ENCODE assay signal across 20 mouse cellular contexts in the genomic region with DNA sequence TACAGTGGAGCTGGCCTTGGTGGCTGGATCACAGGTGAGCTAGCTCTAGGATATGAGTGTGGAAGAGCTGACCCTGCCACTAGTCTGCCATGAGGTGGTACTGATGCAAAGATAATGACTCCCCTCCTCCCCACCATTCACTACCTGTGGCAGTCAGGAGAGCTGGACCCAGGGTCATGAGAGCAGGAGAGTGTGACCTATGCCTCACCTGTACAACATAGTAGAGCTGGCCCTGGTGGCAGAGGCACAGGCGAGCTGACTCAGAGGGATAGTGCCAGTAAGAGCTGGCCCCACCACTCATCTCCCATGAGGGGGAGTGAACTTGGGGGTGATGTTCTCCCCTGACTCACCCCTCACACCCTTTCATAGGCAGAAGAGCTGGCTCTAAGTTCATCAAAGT. TPM values are rescaled to one million over a fixed set of nuclear protein-coding genes. Genes with fewer than 3 reads are reported as not detected.
"Had no signal": no experiment of that assay in that cellular context is flagged by ENCODE, and none has a peak within 500 bp of the region (broad histone marks: within the 10 kb centered on the region; RNA-seq: fewer than 3 reads in every experiment).

No protein-coding gene starts in this region.

- H3K4me2 ChIP-seq: limb, embryonic 15.5 days; neural tube, embryonic 13.5 days had no signal

- DNase-seq: kidney, adult 18-20 months; kidney, postnatal 10 days; kidney, postnatal 4 days; lung, adult 18-20 months; lung, postnatal 36 days; right cerebral cortex, postnatal 14 days; thymus, postnatal 4 days had no signal

- ATAC-seq: inflammation-experienced regulatory T-cells, adult 6 months; lung, postnatal 0 days had no signal

- H3K9ac ChIP-seq: limb, embryonic 15.5 days; liver, embryonic 14.5 days; neural tube, embryonic 13.5 days had no signal

- H3K9me3 ChIP-seq: limb, embryonic 15.5 days; neural tube, embryonic 13.5 days had no signal

- H3K27me3 ChIP-seq: limb, embryonic 15.5 days; neural tube, embryonic 13.5 days had no signal

- H3K27ac ChIP-seq: layer of hippocampus, adult 2 months; limb, embryonic 15.5 days; liver, embryonic 14.5 days; neural tube, embryonic 13.5 days had no signal

- H3K4me3 ChIP-seq: layer of hippocampus, adult 2 months; limb, embryonic 15.5 days; neural tube, embryonic 13.5 days had no signal

- H3K4me1 ChIP-seq: limb, embryonic 15.5 days; neural tube, embryonic 13.5 days had no signal

- H3K36me3 ChIP-seq: limb, embryonic 15.5 days; neural tube, embryonic 13.5 days had no signal

RNA-seq across cellular contexts. Expression of a gene that starts 2.9 kb away (rescaled TPM):
- total RNA-seq: layer of hippocampus, adult 2 months; layer of hippocampus, postnatal 10 days; left cerebral cortex, postnatal 36 days; megakaryocyte progenitor cell, adult 5-6 weeks; monocyte, adult 5-6 weeks had no signal
- polyA plus RNA-seq: inflammation-experienced regulatory T-cells, adult 6 months; kidney, embryonic 14.5 days; liver, embryonic 14.5 days; lung, postnatal 0 days; neural tube, embryonic 13.5 days; spleen, adult 2 months; stomach, embryonic 16.5 days had no signal

RNA-seq across cellular contexts. Expression of a gene that starts 32.1 kb away (rescaled TPM):
- total RNA-seq: layer of hippocampus, adult 2 months; layer of hippocampus, postnatal 10 days; left cerebral cortex, postnatal 36 days; megakaryocyte progenitor cell, adult 5-6 weeks; monocyte, adult 5-6 weeks had no signal
- polyA plus RNA-seq: inflammation-experienced regulatory T-cells, adult 6 months; kidney, embryonic 14.5 days; limb, embryonic 15.5 days; liver, embryonic 14.5 days; lung, postnatal 0 days; neural tube, embryonic 13.5 days; spleen, adult 2 months; stomach, embryonic 16.5 days had no signal
